Mouse (Mus musculus): Measurements from ENCODE around the gene Zbtb44. TPM values are rescaled to one million over a fixed set of nuclear protein-coding genes. Genes with fewer than 3 reads are reported as not detected.

Gene Zbtb44
- total RNA-seq, 1 experiment = 33.7 TPM

GRCm38 (mm10) chr9:31000641-31001040 lies 29.8 kb upstream of the Zbtb44 start:
- Histone ChIP-seq H3K9me3 (ENCODE audit: control insufficient read depth, insufficient read depth, low read depth, low read length) (no peaks in the 10 kb centered on the region), H3K4me1 (ENCODE audit: control insufficient read depth in 2 of 2, insufficient read depth in 2 of 2, low read length in 2 of 2, poor library complexity in 1 of 2) (no peaks in the 10 kb centered on the region), H3K27ac (ENCODE audit: insufficient read depth, low read depth, low read length, poor library complexity, severe bottlenecking) (no peak overlapping the region), H3K36me3 (ENCODE audit: control insufficient read depth, insufficient read depth, low read length, poor library complexity, severe bottlenecking) (no peaks in the 10 kb centered on the region), H3K4me3 (ENCODE audit: insufficient read depth in 1 of 2, low read depth in 1 of 2, low read length in 2 of 2, poor library complexity in 1 of 2, severe bottlenecking in 1 of 2) (no peak overlapping the region), H3K9ac (ENCODE audit: insufficient read depth, low read depth, low read length, poor library complexity, severe bottlenecking) (no peak overlapping the region)
- in situ Hi-C loops (cut with MboI; ENCODE audit: low sequenced_read_pairs in 2 of 2, unreplicated experiment in 2 of 2) = no loop called here
- DNase-seq (ENCODE audit: low read depth, low spot score) = no peak
- TF ChIP-seq HCFC1 (IDR thresholded peaks at IDR 0.05; ENCODE audit: borderline replicate concordance, insufficient read depth, low read length) = no peak
- no peak for TF ChIP-seq ZC3H11A (IDR thresholded peaks at IDR 0.05; ENCODE audit: borderline replicate concordance, low read depth, low read length)
- no peak for TF ChIP-seq CHD2 (IDR thresholded peaks at IDR 0.05; ENCODE audit: low read depth, low read length)
- TF ChIP-seq MAFK (IDR thresholded peaks at IDR 0.05; ENCODE audit: insufficient read depth, low read depth, low read length) = no peak
- TF ChIP-seq ZNF384 (IDR thresholded peaks at IDR 0.05; ENCODE audit: low read depth, low read length) = no peak

- no peak for DNase-seq (ENCODE audit: low read depth, low spot score)
- Histone ChIP-seq H3K4me3 (ENCODE audit: insufficient read depth in 1 of 2, low read depth in 1 of 2, low read length in 2 of 2, poor library complexity in 1 of 2, severe bottlenecking in 1 of 2) (no peak overlapping the region), H3K27ac (ENCODE audit: insufficient read depth, low read depth, low read length, poor library complexity, severe bottlenecking) (no peak overlapping the region), H3K9ac (ENCODE audit: insufficient read depth, low read depth, low read length, poor library complexity, severe bottlenecking) (no peak overlapping the region), H3K4me1 (ENCODE audit: control insufficient read depth in 2 of 2, insufficient read depth in 2 of 2, low read length in 2 of 2, poor library complexity in 1 of 2) (no peaks in the 10 kb centered on the region), H3K9me3 (ENCODE audit: control insufficient read depth, insufficient read depth, low read depth, low read length) (no peaks in the 10 kb centered on the region), H3K36me3 (ENCODE audit: control insufficient read depth, insufficient read depth, low read length, poor library complexity, severe bottlenecking) (no peaks in the 10 kb centered on the region)
- in situ Hi-C loops (cut with MboI; ENCODE audit: low sequenced_read_pairs in 2 of 2, unreplicated experiment in 2 of 2) = no loop called here
- TF ChIP-seq HCFC1 (IDR thresholded peaks at IDR 0.05; ENCODE audit: borderline replicate concordance, insufficient read depth, low read length) (no peak), ZNF384 (IDR thresholded peaks at IDR 0.05; ENCODE audit: low read depth, low read length) (no peak), CHD2 (IDR thresholded peaks at IDR 0.05; ENCODE audit: low read depth, low read length) (no peak), MAFK (IDR thresholded peaks at IDR 0.05; ENCODE audit: insufficient read depth, low read depth, low read length) (no peak), ZC3H11A (IDR thresholded peaks at IDR 0.05; ENCODE audit: borderline replicate concordance, low read depth, low read length) (no peak)
Measured at GRCm38 (mm10) chr9:31002528-31002927, 27.9 kb upstream of the Zbtb44 start.

- no peaks in the 10 kb centered on the region for H3K9me3 ChIP-seq (ENCODE audit: control insufficient read depth, insufficient read depth, low read depth, low read length)
- in situ Hi-C loops (cut with MboI; ENCODE audit: low sequenced_read_pairs in 2 of 2, unreplicated experiment in 2 of 2) = no loop called here
- DNase-seq (ENCODE audit: low read depth, low spot score) = no peak
- TF ChIP-seq ZNF384 (IDR thresholded peaks at IDR 0.05; ENCODE audit: low read depth, low read length) (no peak), CHD2 (IDR thresholded peaks at IDR 0.05; ENCODE audit: low read depth, low read length) (no peak), ZC3H11A (IDR thresholded peaks at IDR 0.05; ENCODE audit: borderline replicate concordance, low read depth, low read length) (no peak), MAFK (IDR thresholded peaks at IDR 0.05; ENCODE audit: insufficient read depth, low read depth, low read length) (no peak), HCFC1 (IDR thresholded peaks at IDR 0.05; ENCODE audit: borderline replicate concordance, insufficient read depth, low read length) (no peak)
- H3K27ac ChIP-seq (ENCODE audit: insufficient read depth, low read depth, low read length, poor library complexity, severe bottlenecking) = peak overlapping the region; percentile 74; the same call in 1 of the 2 replicates
- H3K4me3 ChIP-seq (ENCODE audit: insufficient read depth in 1 of 2, low read depth in 1 of 2, low read length in 2 of 2, poor library complexity in 1 of 2, severe bottlenecking in 1 of 2) = peak overlapping the region in 1 of 2 experiments; percentile 4; a peak in 1 of 4 replicates
- H3K4me1 ChIP-seq (ENCODE audit: control insufficient read depth in 2 of 2, insufficient read depth in 2 of 2, low read length in 2 of 2, poor library complexity in 1 of 2) = peaks cover 8 to 16% of the 10 kb centered on the region in 2 experiments
- no peaks in the 10 kb centered on the region for H3K36me3 ChIP-seq (ENCODE audit: control insufficient read depth, insufficient read depth, low read length, poor library complexity, severe bottlenecking)
- H3K9ac ChIP-seq (ENCODE audit: insufficient read depth, low read depth, low read length, poor library complexity, severe bottlenecking) = no peak overlapping the region; the same call in 1 of the 2 replicates
Measured at GRCm38 (mm10) chr9:31009334-31009733, 21.1 kb upstream of the Zbtb44 start.

DNA sequence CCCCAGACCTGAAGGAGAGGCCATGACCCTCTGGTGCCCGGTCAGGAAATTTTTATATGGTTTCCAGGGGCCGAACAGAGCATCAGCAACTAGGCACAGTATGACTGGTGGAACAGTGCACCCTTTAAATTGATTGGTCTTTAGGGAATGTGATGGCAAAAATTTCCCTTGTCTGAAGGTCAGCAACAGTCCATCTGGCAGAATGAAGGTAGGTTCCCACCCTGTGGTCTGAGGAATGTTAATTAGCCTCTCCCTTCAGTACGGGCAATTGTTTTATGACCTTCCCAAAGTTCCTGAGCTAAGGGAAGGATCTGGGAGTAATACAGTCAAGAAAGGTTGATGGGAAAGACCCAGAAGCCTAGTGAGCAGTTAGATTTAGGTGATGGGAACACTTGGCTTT lies 20.4 kb upstream of the Zbtb44 start:
- no peak overlapping the region for H3K9ac ChIP-seq (ENCODE audit: insufficient read depth, low read depth, low read length, poor library complexity, severe bottlenecking)
- H3K36me3 ChIP-seq (ENCODE audit: control insufficient read depth, insufficient read depth, low read length, poor library complexity, severe bottlenecking) = no peaks in the 10 kb centered on the region
- peak overlapping the region in 1 of 2 experiments; percentile 4; a peak in 1 of 4 replicates for H3K4me3 ChIP-seq (ENCODE audit: insufficient read depth in 1 of 2, low read depth in 1 of 2, low read length in 2 of 2, poor library complexity in 1 of 2, severe bottlenecking in 1 of 2)
- H3K4me1 ChIP-seq (ENCODE audit: control insufficient read depth in 2 of 2, insufficient read depth in 2 of 2, low read length in 2 of 2, poor library complexity in 1 of 2) = peaks cover 8 to 16% of the 10 kb centered on the region in 2 experiments
- TF ChIP-seq CHD2 (IDR thresholded peaks at IDR 0.05; ENCODE audit: low read depth, low read length) (peak; percentile 59; the same call in 1 of the 2 replicates), ZNF384 (IDR thresholded peaks at IDR 0.05; ENCODE audit: low read depth, low read length) (no peak)
- peak; percentile 58 for DNase-seq (ENCODE audit: low read depth, low spot score)
- in situ Hi-C loops (cut with MboI; ENCODE audit: low sequenced_read_pairs in 2 of 2, unreplicated experiment in 2 of 2) = no loop called here
- no peaks in the 10 kb centered on the region for H3K9me3 ChIP-seq (ENCODE audit: control insufficient read depth, insufficient read depth, low read depth, low read length)
- peak overlapping the region; percentile 74 for H3K27ac ChIP-seq (ENCODE audit: insufficient read depth, low read depth, low read length, poor library complexity, severe bottlenecking)

GRCm38 (mm10) chr9:31010749-31011148 lies 19.7 kb upstream of the Zbtb44 start:
- H3K4me3 ChIP-seq (ENCODE audit: insufficient read depth in 1 of 2, low read depth in 1 of 2, low read length in 2 of 2, poor library complexity in 1 of 2, severe bottlenecking in 1 of 2) = no peak overlapping the region
- no peak overlapping the region for H3K9ac ChIP-seq (ENCODE audit: insufficient read depth, low read depth, low read length, poor library complexity, severe bottlenecking)
- in situ Hi-C loops (cut with MboI; ENCODE audit: low sequenced_read_pairs in 2 of 2, unreplicated experiment in 2 of 2) = no loop called here
- no peaks in the 10 kb centered on the region for H3K36me3 ChIP-seq (ENCODE audit: control insufficient read depth, insufficient read depth, low read length, poor library complexity, severe bottlenecking)
- H3K4me1 ChIP-seq (ENCODE audit: control insufficient read depth in 2 of 2, insufficient read depth in 2 of 2, low read length in 2 of 2, poor library complexity in 1 of 2) = peaks cover 8 to 16% of the 10 kb centered on the region in 2 experiments
- H3K9me3 ChIP-seq (ENCODE audit: control insufficient read depth, insufficient read depth, low read depth, low read length) = no peaks in the 10 kb centered on the region
- H3K27ac ChIP-seq (ENCODE audit: insufficient read depth, low read depth, low read length, poor library complexity, severe bottlenecking) = peak overlapping the region; percentile 43; the same call in 1 of the 2 replicates
- no peak for DNase-seq (ENCODE audit: low read depth, low spot score)
- TF ChIP-seq CHD2 (IDR thresholded peaks at IDR 0.05; ENCODE audit: low read depth, low read length) = no peak
- TF ChIP-seq ZNF384 (IDR thresholded peaks at IDR 0.05; ENCODE audit: low read depth, low read length) = no peak
